Mouse (Mus musculus) small intestine, adult 2 months (tissue): ENCODE measurements around the gene Pak6. TPM values are rescaled to one million over a fixed set of nuclear protein-coding genes. Genes with fewer than 3 reads are reported as not detected.

Experiments used
- H3K27ac ChIP-seq: fragments of 200-500 bp; 2 replicates; pipeline ENCODE4 v1.5.1; 2012; ENCODE audit warnings: low read depth, low read length, control low read depth, inconsistent platforms; ENCODE audit not compliant: insufficient read depth
- H3K27me3 ChIP-seq: fragments of 200-500 bp; 2 replicates; pipeline ENCODE4 v1.6.1; 2012; ENCODE audit warnings: mild to moderate bottlenecking, moderate library complexity, low read length, inconsistent platforms; ENCODE audit not compliant: control insufficient read depth, insufficient read depth
- H3K36me3 ChIP-seq: fragments of 200-500 bp; 2 replicates; pipeline ENCODE4 v1.6.1; 2012; ENCODE audit warnings: mild to moderate bottlenecking, low read length, control low read depth, inconsistent platforms; ENCODE audit not compliant: control insufficient read depth, insufficient read depth
- H3K4me1 ChIP-seq: fragments of 200-500 bp; 2 replicates; pipeline ENCODE4 v1.6.1; 2012; ENCODE audit warnings: low read length, inconsistent platforms, mixed read lengths; ENCODE audit not compliant: control insufficient read depth, insufficient read depth, insufficient read length
- H3K4me3 ChIP-seq: fragments of 200-500 bp; 2 replicates; pipeline ENCODE4 v1.5.1; 2012; ENCODE audit warnings: low read depth, mild to moderate bottlenecking, control low read depth, inconsistent platforms, low read length, moderate library complexity
- CTCF ChIP-seq: fragments of 200-500 bp; IDR thresholded peaks from 2 replicates; pipeline ENCODE4 v1.5.1; 2012; ENCODE audit warnings: low read depth, mild to moderate bottlenecking, control low read depth, inconsistent platforms, low read length, moderate library complexity, mixed read lengths; ENCODE audit not compliant: insufficient replicate concordance, insufficient read length; ENCODE audit errors: extremely low read depth
- POLR2A ChIP-seq: fragments of 200-500 bp; IDR thresholded peaks from 2 replicates; pipeline ENCODE4 v1.6.1; 2012; ENCODE audit warnings: low read depth, mild to moderate bottlenecking, control low read depth, inconsistent platforms, low read length, moderate library complexity
- WGBS: fragments of 180-500 bp; shearing (Covaris S2); methylation state at CpG from one replicate; pipeline ENCODE4 v1.1.7; 2018; 5-methylcytosine and 5-hydroxymethylcytosine counted together
- polyA plus RNA-seq: library from polyadenylated mRNA; depleted of rRNA; stranded (reverse); fragments of >200 nt; gene quantifications from 2 replicates; pipeline ENCODE4 v1.2.3, GENCODE M21; 2012

Gene Pak6
- polyA plus RNA-seq, 1 experiment: 2.0 TPM

DNA sequence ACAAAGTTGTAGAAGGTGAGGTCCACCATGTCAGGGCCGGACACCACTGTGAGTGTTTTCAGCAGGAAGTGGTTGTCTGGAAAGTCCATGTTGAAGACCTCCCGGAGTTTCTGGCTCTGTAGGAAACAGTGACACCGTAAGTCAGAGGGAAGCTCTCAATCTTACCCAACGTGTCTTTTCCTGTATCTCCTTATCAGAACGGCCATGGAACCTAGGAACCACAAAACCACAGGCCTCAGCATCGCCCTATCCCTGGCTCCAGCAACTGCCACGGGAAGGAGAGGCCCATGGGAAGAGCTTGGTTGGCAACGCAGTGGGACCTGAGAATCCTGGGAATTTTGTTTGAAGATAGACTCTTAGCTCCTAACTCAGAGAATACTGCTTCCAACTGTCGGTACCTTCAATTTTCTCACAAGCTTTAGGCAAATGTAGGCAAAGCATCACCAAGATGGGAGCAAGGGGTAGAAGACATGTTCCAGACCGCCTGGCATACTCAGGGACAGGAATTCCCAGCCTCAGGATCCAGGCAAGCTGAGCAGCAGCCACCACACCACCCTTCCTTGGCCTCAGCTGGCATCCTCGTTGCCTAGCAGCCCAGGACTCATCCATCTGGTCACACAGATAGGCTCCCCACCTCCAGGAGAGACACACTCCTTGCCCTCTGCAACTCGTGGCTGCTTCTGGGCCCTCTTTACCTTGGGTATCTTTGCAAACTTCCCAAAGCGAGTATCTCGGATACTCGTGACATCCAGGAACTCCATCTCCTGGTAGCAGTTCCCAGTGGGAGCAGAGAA lies 60.8 kb downstream of the Pak6 start:
- TF ChIP-seq CTCF (no peak), POLR2A (no peak)
- H3K4me3 ChIP-seq: no peak overlapping the region
- no peaks in the 10 kb centered on the region for H3K4me1 ChIP-seq
- 73% methylated on average over 15 of the region's 15 CpGs for WGBS
- no peak overlapping the region for H3K27ac ChIP-seq
- H3K27me3 ChIP-seq: 0 out of 2 replicates have a peak, but pooled peaks cover 4% of the 10 kb centered on the region
- no peaks in the 10 kb centered on the region for H3K36me3 ChIP-seq

DNA sequence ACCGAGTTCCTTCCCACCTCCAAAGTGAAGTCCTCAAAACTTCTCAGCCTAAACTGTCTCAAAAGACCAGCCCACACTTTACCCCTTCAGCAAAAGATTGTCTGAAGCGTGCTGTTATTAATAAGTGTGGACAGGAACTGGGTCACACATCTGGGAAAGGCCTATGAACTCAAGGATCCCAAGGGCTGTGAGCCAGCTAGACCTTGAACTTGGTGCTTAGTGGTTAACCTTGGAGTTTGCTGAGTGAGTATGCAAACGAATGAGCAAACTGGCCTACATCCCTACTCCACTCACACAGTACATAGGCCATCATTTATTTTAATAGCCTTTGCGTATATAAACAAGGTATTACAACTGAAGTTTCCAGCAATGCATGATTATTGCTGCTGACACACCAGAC lies 62.4 kb downstream of the Pak6 start:
- TF ChIP-seq POLR2A (no peak), CTCF (no peak)
- H3K4me3 ChIP-seq: no peak overlapping the region
- H3K4me1 ChIP-seq: peaks cover 3% of the 10 kb centered on the region; the same call in 1 of the 2 replicates
- H3K27ac ChIP-seq: no peak overlapping the region
- WGBS: 58% methylated on average over 4 of the region's 4 CpGs
- H3K36me3 ChIP-seq: no peaks in the 10 kb centered on the region
- H3K27me3 ChIP-seq: 0 out of 2 replicates have a peak, but pooled peaks cover 4% of the 10 kb centered on the region

DNA sequence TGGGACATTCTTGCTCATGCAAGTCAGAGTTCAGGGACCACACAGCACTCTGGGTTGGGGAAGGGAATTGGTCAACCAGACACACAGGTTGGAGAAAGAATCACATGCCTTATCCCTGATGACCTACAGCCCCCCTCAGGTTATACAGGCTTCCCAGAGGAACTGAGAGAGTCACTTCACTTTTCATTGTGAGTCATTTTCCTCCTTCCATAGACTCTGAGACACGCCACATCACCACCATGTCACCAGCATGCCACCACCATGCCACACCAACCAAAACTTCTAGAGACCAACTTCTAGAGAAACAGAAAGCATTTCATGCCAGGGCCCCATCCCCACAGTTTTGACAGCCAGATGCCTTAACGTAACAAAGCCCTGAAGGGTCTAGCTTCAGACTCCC lies 63.8 kb downstream of the Pak6 start:
- 87% methylated on average over 2 of the region's 2 CpGs for WGBS
- H3K27ac ChIP-seq: no peak overlapping the region; the same call in 1 of the 2 replicates

DNA sequence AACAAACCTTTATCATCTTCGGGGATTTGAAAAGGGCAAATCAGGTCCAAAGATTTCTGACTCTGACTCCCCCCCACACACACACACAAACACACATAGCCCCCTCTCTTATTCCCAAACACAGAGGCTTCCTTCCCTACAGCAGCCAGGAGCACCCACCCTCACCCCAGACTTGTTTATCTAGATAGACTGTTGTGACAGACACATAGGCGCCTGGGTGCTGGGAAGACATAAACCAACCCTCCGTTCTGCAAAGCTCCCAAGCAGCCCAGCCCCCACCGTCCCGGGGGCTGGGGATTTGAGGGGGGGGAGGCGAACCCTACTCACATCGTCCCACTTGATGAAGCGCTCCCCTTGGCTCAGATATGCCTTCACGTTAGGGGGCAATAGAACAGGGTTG lies 64.8 kb downstream of the Pak6 start:
- H3K27ac ChIP-seq: peak overlapping the region; percentile 23
- H3K4me3 ChIP-seq: peak overlapping the region; percentile 50
- 40% methylated on average over 9 of the region's 9 CpGs for WGBS
- TF ChIP-seq CTCF (no peak), POLR2A (no peak)
- H3K36me3 ChIP-seq: no peaks in the 10 kb centered on the region
- H3K27me3 ChIP-seq: no peaks in the 10 kb centered on the region
- peaks cover 3% of the 10 kb centered on the region; the same call in 1 of the 2 replicates for H3K4me1 ChIP-seq

More for the DNA sequence above, 63.8 kb downstream of the Pak6 start:
- TF ChIP-seq CTCF: no peak
- TF ChIP-seq POLR2A: no peak
- H3K4me3 ChIP-seq: no peak overlapping the region
- no peaks in the 10 kb centered on the region for H3K36me3 ChIP-seq
- peaks cover 3% of the 10 kb centered on the region; the same call in 1 of the 2 replicates for H3K4me1 ChIP-seq
- H3K27me3 ChIP-seq: 0 out of 2 replicates have a peak, but pooled peaks cover 4% of the 10 kb centered on the region

DNA sequence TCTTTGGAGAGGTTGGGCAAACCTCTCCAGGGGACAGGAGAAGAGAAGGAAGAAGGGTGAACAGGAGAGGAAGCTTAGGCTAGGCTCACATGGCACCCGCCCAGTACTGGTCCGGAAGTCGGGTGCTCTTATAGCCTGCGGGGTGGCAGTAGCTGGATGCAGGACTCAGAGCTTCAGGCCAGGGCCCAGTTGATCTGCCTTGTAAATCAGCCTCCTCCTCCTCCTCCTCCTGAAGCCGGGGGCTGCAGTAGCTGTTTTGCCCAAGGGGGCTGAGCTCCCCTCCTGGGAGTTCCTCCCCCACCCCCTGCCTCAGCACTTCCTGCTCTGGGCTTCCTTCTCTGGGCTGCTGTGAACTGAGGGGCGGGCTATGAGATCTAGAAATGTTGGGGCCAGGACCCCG lies 65.2 kb downstream of the Pak6 start, which contains the start of gene Plcb2:
TSS of gene Plcb2 (minus strand) at position 102 of the 400 bp plus-strand sequence.
- H3K4me1 ChIP-seq: peaks cover 3% of the 10 kb centered on the region; the same call in 1 of the 2 replicates
- H3K27me3 ChIP-seq: no peaks in the 10 kb centered on the region
- no peaks in the 10 kb centered on the region for H3K36me3 ChIP-seq
- peak within 1 kb of the TSS; percentile 50 for H3K4me3 ChIP-seq
- TF ChIP-seq POLR2A (no peak), CTCF (no peak)
- H3K27ac ChIP-seq: peak within 1 kb of the TSS; percentile 23
- 41% methylated on average over 7 of the region's 7 CpGs for WGBS

DNA sequence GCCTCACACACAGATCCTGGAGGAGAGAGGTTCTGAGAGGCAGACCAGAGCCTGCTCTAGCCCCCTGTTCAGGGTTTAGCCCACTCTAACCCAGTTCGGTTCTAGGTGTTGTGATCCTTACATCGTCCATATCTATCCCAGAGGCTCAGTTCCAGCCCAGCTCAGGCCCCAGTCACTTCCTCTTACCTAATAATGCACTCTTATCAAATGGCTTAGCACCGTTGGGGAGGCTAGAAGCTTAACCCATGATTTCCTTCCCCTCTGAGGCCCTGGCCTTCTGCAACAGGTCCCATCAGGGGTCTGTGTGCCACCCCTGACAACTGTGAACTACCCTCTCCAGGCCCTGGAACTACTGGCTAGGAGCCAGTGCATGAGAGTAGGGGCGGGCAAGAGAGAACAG lies 66.1 kb downstream of the Pak6 start:
- TF ChIP-seq POLR2A (no peak), CTCF (no peak)
- WGBS: 41% methylated on average over 4 of the region's 4 CpGs

More for the DNA sequence above, 66.1 kb downstream of the Pak6 start:
- H3K4me3 ChIP-seq: no peak overlapping the region
- no peaks in the 10 kb centered on the region for H3K36me3 ChIP-seq
- H3K4me1 ChIP-seq: peaks cover 3% of the 10 kb centered on the region; the same call in 1 of the 2 replicates
- H3K27ac ChIP-seq: 0 out of 2 replicates have a peak overlapping the region, but pooled peaks have one; percentile 23
- no peaks in the 10 kb centered on the region for H3K27me3 ChIP-seq
